15 mouse cellular contexts compared by ENCODE assay signal in the genomic region with DNA sequence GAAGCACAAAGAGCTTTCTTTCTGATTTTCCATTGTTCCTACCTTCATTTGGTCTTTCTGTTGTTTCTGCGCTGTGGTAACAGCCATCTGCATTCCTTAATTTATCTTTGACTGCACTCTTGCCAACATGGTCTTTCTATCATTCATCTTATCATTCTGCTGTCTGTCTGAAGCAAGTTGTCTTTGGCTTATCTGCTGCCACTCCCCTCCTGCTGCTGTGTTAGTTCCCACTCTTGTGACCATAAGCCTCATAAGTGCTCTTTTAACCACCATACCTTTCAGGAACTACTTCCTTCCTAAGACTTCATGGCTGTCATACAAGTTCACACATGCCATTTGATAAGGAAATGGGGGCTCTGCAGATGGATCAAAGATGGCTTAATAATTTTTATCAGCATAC.
DNase-seq lines count a peak whose midpoint lies in the region; ATAC-seq lines count a peak whose summit lies in the region.
"Had no signal": no experiment of that assay in that cellular context is flagged by ENCODE, and none has a peak within 500 bp of the region (broad histone marks: within the 10 kb centered on the region; RNA-seq: fewer than 3 reads in every experiment).

No protein-coding gene starts in this region.

- WGBS in heart, embryonic 11.5 days (ENCODE audit: insufficient replicate concordance) = 38% methylated on average over 1 of the region's 1 CpGs
- 15% methylated on average over 1 of the region's 1 CpGs for WGBS in liver, embryonic 16.5 days (ENCODE audit: insufficient replicate concordance)
- 53% methylated on average over 1 of the region's 1 CpGs for WGBS in hindbrain, embryonic 16.5 days

- DNase-seq in heart, adult 8-10 months (ENCODE audit: low spot score) = no peak
- DNase-seq in 416B (ENCODE audit: low read depth) = peak; percentile 88
- no peak for DNase-seq in left cerebral cortex, adult 11 months (ENCODE audit: low spot score)
- no peak for DNase-seq in left cerebral cortex, postnatal 14 days (ENCODE audit: low spot score in 2 of 2)
- DNase-seq: adrenal gland, postnatal 25 days; cerebellum, adult 9-11 months; gastrocnemius, postnatal 25 days; lung, adult 18-20 months; thymus, postnatal 36 days had no signal

- peak overlapping the region; percentile 1; the same call in 1 of the 2 replicates for H3K4me2 ChIP-seq in heart, embryonic 11.5 days
- H3K4me2 ChIP-seq in liver, embryonic 16.5 days (ENCODE audit: low read depth, low read length) = peak overlapping the region; percentile 42
- H3K4me2 ChIP-seq in hindbrain, embryonic 16.5 days (ENCODE audit: low read length) = no peak overlapping the region
- H3K4me2 ChIP-seq: forebrain, embryonic 13.5 days; midbrain, embryonic 15.5 days had no signal

- no peak overlapping the region for H3K4me3 ChIP-seq in heart, embryonic 11.5 days (ENCODE audit: low read depth, low read length)
- no peak overlapping the region; the same call in 1 of the 2 replicates for H3K4me3 ChIP-seq in liver, embryonic 16.5 days (ENCODE audit: low read depth, low read length)
- no peak overlapping the region for H3K4me3 ChIP-seq in hindbrain, embryonic 16.5 days (ENCODE audit: low read length)
- H3K4me3 ChIP-seq: forebrain, embryonic 13.5 days; midbrain, embryonic 15.5 days had no signal

- intact Hi-C loops in left cerebral cortex, postnatal 14 days (cut with DNase I) = no loop called here

- no peak overlapping the region for H3K27ac ChIP-seq in heart, embryonic 11.5 days (ENCODE audit: low read depth, low read length)
- peak overlapping the region; percentile 50; the same call in 1 of the 2 replicates for H3K27ac ChIP-seq in liver, embryonic 16.5 days (ENCODE audit: low read length)
- no peak overlapping the region for H3K27ac ChIP-seq in hindbrain, embryonic 16.5 days (ENCODE audit: low read depth, low read length)
- H3K27ac ChIP-seq: forebrain, embryonic 13.5 days; midbrain, embryonic 15.5 days had no signal

- 0 out of 2 replicates have a peak, but pooled peaks have one; percentile 18 for ATAC-seq in heart, embryonic 11.5 days (replicated peaks; ENCODE audit: insufficient number of reproducible peaks, low FRiP score, low TSS enrichment)
- peak; percentile 59 for ATAC-seq in granulocyte monocyte progenitor cell, adult 5-6 weeks (replicated peaks; ENCODE audit: poor library complexity, severe bottlenecking)
- ATAC-seq in liver, embryonic 16.5 days (ENCODE audit: low read depth) = peak; percentile 88
- no peak for ATAC-seq in hindbrain, embryonic 16.5 days
- ATAC-seq: forebrain, embryonic 13.5 days; midbrain, embryonic 15.5 days had no signal

- H3K36me3 ChIP-seq in heart, embryonic 11.5 days (ENCODE audit: control insufficient read depth, insufficient read depth, low read length) = no peaks in the 10 kb centered on the region
- H3K36me3 ChIP-seq in liver, embryonic 16.5 days (ENCODE audit: control insufficient read depth, insufficient read depth) = no peaks in the 10 kb centered on the region
- no peaks in the 10 kb centered on the region for H3K36me3 ChIP-seq in hindbrain, embryonic 16.5 days (ENCODE audit: control insufficient read depth, insufficient read depth, low read length)
- H3K36me3 ChIP-seq: midbrain, embryonic 15.5 days had no signal

- no peak overlapping the region for H3K9ac ChIP-seq in heart, embryonic 11.5 days (ENCODE audit: low read depth, low read length)
- no peak overlapping the region for H3K9ac ChIP-seq in liver, embryonic 16.5 days (ENCODE audit: low read depth, low read length)
- no peak overlapping the region for H3K9ac ChIP-seq in hindbrain, embryonic 16.5 days (ENCODE audit: low read depth, low read length)
- H3K9ac ChIP-seq: forebrain, embryonic 13.5 days; midbrain, embryonic 15.5 days had no signal

- H3K4me1 ChIP-seq in heart, embryonic 11.5 days (ENCODE audit: control insufficient read depth, insufficient read depth, low read length) = peaks cover 11% of the 10 kb centered on the region
- peaks cover 19% of the 10 kb centered on the region for H3K4me1 ChIP-seq in liver, embryonic 16.5 days (ENCODE audit: control insufficient read depth, low read depth, low read length)
- no peaks in the 10 kb centered on the region for H3K4me1 ChIP-seq in hindbrain, embryonic 16.5 days (ENCODE audit: control insufficient read depth, insufficient read depth, low read depth, low read length)

- no peaks in the 10 kb centered on the region for H3K27me3 ChIP-seq in heart, embryonic 11.5 days (ENCODE audit: control insufficient read depth, insufficient read depth, low read length)
- H3K27me3 ChIP-seq in liver, embryonic 16.5 days (ENCODE audit: control insufficient read depth, insufficient read depth, low read depth, low read length) = no peaks in the 10 kb centered on the region
- no peaks in the 10 kb centered on the region for H3K27me3 ChIP-seq in hindbrain, embryonic 16.5 days (replicated peaks; ENCODE audit: control insufficient read depth, insufficient read depth, low read length)
- H3K27me3 ChIP-seq: forebrain, embryonic 13.5 days; midbrain, embryonic 15.5 days had no signal

- H3K9me3 ChIP-seq in heart, embryonic 11.5 days (replicated peaks; ENCODE audit: control insufficient read depth, low read length) = no peaks in the 10 kb centered on the region
- no peaks in the 10 kb centered on the region for H3K9me3 ChIP-seq in liver, embryonic 16.5 days (replicated peaks; ENCODE audit: control insufficient read depth, low read length)
- no peaks in the 10 kb centered on the region for H3K9me3 ChIP-seq in hindbrain, embryonic 16.5 days (ENCODE audit: control insufficient read depth, low read length)
- H3K9me3 ChIP-seq: forebrain, embryonic 13.5 days; midbrain, embryonic 15.5 days had no signal
